Mouse (Mus musculus) kidney, adult 11 months (tissue): ENCODE measurements around the gene Olfr507.
"Not testable (repeated sequence)": the region's sequence is repeated elsewhere in the genome, so short reads cannot be mapped to it uniquely, and the experiment has no call there.

Experiments
- DNase-seq: peaks from one replicate; pipeline ENCODE4 v3.0.0; 2022

Olfr507 gene

DNA sequence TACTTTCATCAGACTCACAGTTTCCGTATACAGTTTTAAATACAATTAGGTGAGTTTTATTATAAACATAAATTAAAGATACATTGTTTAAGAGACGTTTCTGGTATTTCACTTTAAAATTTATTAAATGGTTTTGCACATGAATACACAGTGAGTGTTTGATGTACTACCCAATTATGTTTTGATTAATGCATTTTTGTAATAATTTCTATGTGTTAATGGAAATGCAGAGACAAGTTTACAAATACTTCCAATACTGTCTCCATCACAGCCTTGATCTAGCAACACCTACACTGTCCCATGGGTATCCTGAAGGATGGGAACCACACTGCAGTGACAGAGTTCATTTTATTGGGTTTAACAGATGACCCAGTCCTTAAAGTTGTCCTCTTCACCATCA is at the start of gene Olfr507:
Gene Olfr507 (plus strand): TSS at position 301 of the 400 bp plus-strand sequence.
- no peak for DNase-seq

DNA sequence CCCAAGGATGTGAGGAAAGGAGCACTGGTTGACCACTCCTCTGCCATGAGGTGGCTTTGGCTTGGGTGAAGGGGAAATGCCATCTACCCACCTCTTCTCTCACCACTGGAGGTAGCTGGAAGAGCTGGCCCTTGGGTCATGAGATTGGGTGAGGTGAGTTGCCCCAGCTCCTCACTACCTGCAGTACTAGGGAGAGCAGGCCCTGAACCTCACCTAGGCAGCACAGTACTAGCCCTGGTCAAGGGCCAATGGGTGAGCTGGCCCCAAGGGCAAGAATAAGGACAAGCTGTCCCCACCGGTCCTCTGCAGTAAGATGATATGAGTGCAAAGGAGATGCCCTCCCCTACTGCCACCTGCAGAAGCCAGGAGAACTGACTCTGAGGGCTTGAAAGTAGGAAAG is 31.8 kb upstream of the Olfr507 start:
- no peak for DNase-seq

DNA sequence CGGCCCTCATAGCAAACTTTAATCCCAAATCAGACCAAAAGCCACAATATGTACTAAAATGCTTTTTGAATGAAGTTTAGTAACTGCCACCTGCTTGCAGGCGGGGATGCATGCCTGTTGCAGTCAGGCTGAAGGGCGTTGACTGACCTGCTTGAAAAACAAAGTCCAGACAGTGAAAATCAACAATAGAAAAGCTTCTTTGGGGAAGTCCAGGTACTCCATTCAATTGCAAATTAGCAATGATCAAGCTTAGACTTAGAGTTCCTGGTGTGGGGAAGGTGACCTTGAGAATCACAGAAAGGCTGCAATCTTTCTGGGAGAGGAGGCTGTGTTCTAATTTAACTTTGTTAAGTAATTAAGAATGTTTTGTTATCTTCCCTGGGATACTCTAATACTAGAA is 19.7 kb upstream of the Olfr507 start:
- DNase-seq: not testable (repeated sequence)

DNA sequence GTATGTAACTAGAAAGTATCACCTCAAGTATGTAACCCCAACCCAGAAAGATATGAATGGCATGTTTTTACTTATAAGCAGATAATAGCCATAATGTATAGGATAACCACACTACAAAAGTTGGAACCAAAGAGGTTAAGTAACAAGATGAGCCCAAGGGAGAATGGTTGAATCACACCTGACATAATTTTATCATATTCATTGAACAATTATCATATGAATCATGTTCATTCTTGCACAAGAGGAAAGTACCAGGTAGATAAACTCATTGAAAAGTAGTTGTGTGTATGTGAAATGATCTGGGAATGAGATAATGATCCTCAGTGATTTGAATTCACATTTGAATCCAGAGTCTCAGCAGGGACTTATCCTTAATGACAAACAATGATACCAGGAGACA is 11.1 kb upstream of the Olfr507 start, which contains the start of gene Olfr506:
Gene Olfr506 (plus strand): TSS at position 301 of the 400 bp plus-strand sequence.
- DNase-seq: no peak

DNA sequence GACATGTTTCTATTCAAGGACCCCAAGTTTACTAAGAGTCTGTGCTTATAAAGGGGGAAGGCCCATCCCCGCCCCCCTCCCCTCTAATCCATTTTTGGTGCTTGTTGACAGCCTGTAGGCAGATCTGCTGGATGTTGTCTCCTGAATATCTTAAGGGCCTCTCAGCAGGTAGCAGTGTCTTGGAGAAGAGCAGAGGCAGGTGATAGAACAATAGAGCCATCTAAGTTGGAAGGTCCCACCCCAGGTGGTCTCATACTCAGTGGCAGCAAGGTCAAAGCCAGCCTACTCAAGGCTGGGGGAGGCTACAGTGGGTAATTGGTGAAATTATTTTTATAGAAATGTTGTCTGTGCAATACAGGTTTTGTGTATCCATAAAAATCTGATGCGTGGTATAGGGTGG is 7.5 kb upstream of the Olfr507 start:
- no peak for DNase-seq

DNA sequence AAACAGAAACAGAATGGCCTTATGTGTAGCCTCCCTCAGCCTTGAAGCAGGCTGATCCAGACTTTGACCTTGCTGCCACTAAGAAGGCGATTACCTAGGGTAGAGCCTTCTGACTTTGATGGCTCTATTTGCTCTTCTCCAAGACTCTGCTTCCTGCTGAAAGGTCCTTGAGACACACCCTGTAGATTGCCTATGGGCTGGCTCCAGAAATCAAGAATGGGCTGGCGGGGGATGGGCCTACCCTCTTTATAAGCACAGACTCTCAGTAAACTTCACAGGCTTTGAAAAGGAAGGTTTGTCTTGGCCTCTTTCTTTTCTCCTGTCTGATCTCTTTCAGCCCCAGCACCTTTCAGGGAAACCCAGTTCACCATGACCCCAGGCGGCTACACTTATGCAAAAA is 4.8 kb upstream of the Olfr507 start:
- not testable (repeated sequence) for DNase-seq

DNA sequence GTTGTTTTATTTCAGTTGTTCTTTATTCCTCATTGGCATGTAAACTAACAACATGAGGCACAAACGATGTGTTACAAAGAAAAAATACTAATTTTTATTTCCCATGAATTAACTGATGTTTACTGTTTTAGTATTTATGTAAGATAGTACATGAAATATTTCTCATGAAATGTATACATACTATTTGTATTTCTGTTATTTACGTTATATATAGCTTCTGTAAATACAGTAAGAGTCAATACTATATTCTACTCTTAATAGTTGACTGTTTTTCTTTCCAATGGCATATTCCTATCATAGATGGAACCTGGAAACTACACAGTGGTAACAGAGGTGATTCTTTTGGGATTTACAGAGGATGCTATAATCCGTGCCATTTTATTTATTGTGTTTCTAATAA is 8.1 kb downstream of the Olfr507 start, which contains the start of gene Olfr508:
Gene Olfr508 (plus strand): TSS at position 301 of the 400 bp plus-strand sequence.
- DNase-seq: no peak

DNA sequence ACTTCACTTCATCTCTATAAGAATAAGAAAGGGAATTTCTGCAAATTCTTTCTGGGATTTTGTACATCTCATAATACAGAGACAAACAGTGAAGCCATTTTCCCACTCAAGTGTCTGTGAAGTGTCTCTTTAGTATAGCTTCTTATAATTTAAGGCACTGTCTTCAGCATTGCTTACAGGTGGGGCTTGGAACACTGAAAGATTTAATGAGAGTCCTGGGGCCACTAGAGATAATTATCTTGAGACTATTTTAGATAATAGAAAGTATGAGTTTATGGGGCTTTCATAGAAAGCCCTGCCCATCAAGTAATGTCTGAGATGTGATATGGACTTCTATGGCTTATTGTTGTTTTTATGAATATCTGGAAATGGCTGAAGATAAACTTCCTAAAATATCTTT is 30.2 kb downstream of the Olfr507 start, which contains the start of gene Olfr509:
Gene Olfr509 (minus strand): TSS at position 101 of the 400 bp plus-strand sequence.
- no peak for DNase-seq

DNA sequence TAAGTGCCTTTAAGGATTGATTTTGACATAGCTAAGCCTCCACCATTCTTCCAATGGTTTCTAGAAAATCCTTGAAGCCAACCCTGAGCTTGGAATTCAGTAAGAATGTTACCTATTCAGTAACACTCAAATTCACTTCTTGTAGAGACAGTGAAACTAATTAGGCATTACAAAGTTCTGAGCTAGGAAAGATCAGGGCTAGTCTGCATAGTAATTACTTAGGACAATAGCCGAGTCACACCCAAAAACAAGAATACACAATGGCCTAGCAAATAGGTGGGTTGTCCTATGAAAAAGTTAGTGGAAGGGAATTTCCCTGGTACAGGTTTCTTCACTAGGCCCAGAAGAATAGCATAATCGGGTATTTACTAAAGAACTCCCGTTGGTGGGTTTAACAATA is 40.8 kb downstream of the Olfr507 start:
- DNase-seq: no peak

DNA sequence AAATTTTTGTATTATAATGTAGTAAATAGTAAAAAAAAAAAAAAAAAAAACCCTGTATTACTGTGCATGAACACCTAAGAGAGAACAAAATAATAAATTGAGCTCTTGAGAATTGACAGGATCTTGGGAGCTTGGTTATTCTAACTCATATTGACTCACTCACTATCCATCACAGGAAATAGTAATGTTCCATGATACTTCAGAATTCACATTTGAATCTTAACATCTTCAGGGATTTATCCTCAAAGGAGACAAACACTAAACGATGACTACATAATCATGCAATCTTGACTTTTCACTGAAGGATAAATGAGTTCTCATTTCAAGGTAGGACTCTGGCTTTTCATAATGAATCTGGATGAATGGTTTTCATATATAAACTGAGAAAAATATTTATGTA is 44.5 kb downstream of the Olfr507 start, which contains the start of gene Olfr510:
Gene Olfr510 (plus strand): TSS at position 301 of the 400 bp plus-strand sequence.
- no peak for DNase-seq

DNA sequence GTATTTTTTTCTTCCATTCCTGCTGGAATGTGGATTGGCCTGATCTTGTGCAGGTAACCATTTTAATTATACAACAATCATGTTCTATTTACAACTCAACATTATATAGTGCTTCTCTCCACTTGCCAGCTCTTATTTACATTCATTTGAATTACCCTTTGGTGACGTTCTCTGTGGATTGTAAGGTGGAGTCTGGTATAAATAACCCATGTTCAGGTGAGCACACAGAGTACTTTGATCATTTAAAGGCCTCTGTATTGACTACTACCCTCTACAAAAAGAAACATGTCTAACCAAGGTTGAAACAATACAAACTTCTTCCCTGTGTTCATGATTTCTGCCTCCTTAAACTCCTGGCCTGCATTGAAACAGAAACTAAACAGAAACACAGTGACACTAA is 49.4 kb downstream of the Olfr507 start:
- no peak for DNase-seq
